Mouse (Mus musculus) stomach, postnatal 0 days (tissue): Measurements from ENCODE around the gene Tmem120b.

Experiments used
- CTCF ChIP-seq: IDR thresholded peaks from 2 replicates; pipeline ENCODE4 v1.5.1; 2016; ENCODE audit warnings: antibody characterized with exemption, low read depth, mild to moderate bottlenecking, moderate library complexity
- EP300 ChIP-seq: optimal IDR thresholded peaks from 2 replicates; pipeline ENCODE3; 2016; ENCODE audit warnings: antibody characterized with exemption

DNA sequence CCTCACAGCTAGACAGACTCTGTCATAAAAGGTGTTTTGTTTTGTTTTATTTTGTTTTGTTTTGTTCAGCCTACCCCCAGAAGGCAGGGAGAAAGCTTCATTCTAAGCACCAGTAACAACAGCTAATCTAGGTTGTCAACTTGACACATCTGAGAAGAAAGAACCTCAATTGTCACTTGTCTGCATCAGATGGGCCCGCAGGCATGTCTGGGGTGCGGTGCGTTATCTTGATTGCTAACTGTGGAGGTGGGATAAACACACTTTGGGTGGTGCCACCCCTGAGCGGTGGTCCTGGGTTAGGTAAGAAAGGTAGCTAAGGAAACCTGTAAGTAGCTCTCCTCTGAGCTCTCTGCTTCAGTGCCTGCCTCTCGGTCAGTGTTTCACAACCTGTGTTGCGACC lies 58.8 kb downstream of the Tmem120b start:
- TF ChIP-seq CTCF (no peak), EP300 (no peak)
